Mouse (Mus musculus) layer of hippocampus, adult 8-10 months (tissue): ENCODE results near the gene Naa16. TPM values are rescaled to one million over a fixed set of nuclear protein-coding genes. Genes with fewer than 3 reads are reported as not detected.
A peak's percentile ranks its signal among the peaks of the same experiment; 100 is the strongest.

ENCODE experiments used
- DNase-seq, 2 experiments: peaks; one replicate each; pipeline ENCODE4 v3.0.0; 2022; ENCODE audit warnings: low spot score in 2 of 2
- total RNA-seq, 4 experiments: library from RNA; stranded (reverse); gene quantifications; 2 replicates each; pipeline ENCODE4 v1.2.4; 2022

The Naa16 gene
- total RNA-seq, 4 experiments from 2014 or later: 14.6 to 17.0 (median 16.3) TPM

DNA sequence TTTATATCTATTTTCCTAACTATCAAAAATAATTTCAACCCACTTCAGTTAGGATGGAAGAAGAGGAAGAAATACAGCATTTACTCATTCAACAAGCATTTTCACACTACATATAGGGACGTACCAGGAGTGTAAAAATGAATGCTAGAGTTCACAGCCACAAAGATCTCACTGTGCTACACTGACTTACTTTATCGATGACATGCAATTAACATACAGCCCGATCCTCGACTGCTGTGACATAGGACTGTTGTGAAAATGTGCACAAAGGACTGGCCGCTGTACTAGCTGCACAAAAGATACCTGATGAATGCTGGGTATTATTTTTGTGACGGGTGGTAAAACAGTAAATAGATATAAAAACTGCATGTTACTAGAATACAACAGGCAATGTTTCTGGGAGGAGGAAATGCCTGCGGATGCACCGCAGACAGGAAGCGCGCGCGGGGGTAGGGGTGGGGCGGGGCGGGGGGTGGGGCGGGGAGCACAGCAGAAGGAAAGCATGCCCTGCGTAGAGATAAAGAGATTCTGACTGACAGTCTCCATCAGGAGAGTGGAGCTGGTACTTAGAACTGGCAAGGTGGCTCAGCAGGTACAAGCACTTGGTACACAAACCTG, 59.5 kb downstream of the Naa16 start:
- no peak for DNase-seq

DNA sequence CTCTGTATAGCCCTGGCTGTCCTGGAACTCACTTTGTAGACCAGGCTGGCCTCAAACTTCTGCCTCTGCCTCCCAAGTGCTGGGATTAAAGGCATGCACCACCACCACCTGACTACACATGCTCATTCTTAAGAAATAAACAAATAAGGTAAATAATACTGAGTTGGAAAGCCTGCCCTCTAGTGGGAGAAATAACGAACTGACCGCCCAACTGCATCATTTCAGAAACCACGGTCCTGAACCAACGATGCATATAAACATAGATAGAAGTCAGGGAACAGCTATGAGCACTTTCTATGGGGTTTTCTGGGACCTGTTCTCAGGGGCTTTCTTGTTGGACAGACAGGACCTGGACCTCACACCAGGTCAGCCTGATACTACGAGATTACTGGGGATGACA, 63.5 kb downstream of the Naa16 start:
- peak in 1 of 2 experiments; percentile 42 for DNase-seq

DNA sequence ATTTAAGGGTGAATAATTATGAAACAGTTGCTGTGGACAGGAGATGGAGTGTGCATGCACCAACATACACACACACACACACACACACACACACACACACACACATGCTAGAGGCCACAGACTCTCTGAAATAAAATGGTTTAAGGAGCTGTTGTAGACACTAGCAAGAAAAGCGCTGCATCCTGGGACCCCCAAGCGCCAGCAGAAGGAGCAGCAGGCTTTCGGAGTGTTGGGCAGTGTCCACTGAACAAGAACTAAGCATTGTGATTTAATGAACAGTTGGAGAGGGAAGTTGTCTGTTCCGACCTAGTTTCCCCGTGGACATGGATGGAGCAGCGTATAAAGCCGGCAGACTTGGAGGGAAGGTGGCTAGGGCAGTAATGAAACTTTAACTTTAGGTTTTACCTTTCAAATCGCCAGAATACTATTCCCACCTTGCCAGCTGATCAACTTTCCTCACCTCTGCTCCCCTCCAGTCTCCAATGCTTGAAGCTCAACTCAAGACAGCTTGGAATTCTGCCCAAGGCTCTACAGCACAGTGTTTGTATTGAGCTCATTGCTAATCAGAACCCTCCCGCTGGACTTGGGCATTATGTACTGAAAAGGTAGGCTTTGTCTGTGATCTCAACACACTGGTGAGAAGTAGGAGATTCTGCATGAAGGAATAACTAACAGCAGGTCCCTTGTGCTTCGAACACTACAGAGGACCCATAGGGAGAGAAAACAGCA, 66.3 kb downstream of the Naa16 start:
- DNase-seq: no peak

DNA sequence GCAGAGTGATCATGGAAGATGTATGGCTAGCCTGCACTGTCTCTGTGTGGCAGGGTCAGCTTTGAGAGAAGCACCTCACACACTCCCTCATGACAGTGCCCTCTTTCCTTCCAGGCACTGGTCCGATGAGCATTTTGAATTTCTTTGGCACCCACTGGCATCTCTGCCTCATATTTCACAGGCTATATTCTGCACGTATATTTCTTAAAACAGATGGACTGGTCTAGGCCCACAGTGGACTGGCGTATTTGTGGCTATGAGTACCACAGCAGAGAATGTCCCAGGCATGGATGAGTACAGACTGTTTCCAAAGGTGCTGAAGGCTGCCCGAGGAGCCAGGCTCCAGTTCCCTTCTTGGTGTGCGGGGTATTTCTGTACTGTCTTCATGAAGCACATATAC, 68.7 kb downstream of the Naa16 start:
- no peak for DNase-seq

DNA sequence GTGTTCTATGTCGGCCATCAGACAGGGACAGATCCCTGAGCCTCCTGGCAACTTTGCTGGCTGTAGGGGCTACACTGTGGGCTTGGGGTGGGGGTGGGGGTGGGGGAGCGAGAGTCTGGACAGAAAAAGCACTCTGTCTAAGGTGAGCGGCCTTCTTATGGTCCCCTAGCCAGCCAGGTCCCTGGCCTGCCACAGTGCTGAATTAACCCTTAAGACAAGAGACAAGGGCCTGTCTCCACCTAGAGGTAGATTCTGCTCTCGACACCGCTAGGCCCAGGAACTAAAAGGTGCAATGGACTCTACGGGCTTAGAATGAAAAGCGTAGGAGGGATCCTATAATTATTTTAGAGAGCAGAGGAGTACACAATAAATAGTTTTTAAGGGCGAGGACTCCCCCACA, 69.4 kb downstream of the Naa16 start:
- DNase-seq: no peak

DNA sequence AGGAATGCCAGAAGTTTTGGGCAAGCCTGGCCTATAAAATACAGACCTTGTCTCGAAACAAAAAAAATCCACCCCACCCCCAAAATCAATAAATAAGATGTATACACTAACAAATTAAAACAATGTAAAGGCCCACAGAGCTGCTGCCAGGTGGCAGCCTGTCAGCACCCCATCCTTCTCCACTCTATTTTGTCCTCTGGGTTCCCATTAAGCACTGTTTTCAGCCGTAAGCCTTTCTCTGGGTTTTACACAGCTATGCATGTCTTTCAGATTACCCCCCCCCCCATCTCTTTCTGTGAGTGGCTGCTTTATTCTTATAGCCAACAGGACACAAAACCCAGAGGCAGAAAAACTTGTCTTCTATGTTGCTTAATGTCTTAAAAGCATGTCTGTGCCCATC, 73.0 kb downstream of the Naa16 start:
- no peak for DNase-seq

DNA sequence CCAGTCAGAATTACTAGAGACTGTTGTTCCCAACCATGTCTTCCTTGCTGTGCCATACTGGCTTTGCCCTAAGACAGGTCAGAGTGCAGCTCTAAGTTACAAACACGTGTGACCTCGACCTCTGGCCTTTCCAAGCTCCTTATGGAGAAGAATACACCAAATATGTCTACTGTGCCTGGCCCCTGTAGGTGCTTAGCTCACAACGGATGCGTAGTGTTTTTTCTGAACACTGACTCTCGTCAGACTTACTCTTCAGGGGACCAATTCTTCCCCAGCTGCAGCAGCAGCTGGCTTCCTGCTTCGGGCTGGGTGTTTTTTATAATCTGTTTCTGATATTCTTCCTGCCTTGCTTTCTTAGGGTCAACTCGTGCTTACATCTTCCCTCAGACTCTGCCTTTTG, 74.7 kb downstream of the Naa16 start:
- DNase-seq: no peak

DNA sequence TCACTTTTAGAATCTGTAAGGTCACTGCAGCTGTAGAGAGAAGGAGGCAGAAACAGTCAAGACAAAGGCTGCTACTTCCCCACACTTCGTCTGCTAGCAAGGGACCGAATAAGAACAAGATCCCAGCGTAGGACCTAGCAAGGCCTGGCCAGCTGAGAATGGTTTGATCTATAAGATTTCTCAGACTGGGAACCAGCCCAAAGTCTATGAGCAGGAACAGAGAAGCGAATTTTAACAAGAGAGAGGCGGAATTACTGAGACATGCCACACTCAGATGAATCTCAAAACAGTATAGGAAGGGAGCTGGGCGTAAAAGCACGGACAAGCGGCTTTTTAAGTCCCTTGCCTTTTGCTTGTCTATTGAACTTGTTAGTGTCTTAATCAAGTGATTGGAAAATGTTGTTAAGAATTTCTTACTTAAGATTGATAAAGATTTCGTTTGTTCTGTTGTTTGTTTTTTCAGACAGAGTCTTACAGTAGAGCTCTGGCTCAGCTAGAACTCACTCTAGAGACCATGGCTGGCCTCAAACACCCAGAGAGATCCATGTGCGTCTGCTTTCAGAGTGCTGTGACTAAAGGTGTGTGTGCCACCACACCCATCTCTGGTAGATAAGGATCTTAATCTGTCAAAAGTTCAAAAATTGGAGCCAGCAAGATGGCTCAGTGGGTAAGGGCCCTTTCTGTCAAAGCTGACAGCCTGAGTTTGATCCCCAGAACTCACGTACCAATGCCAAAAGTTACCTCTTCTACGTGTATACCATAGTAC, 76.2 kb downstream of the Naa16 start:
- DNase-seq: no peak

DNA sequence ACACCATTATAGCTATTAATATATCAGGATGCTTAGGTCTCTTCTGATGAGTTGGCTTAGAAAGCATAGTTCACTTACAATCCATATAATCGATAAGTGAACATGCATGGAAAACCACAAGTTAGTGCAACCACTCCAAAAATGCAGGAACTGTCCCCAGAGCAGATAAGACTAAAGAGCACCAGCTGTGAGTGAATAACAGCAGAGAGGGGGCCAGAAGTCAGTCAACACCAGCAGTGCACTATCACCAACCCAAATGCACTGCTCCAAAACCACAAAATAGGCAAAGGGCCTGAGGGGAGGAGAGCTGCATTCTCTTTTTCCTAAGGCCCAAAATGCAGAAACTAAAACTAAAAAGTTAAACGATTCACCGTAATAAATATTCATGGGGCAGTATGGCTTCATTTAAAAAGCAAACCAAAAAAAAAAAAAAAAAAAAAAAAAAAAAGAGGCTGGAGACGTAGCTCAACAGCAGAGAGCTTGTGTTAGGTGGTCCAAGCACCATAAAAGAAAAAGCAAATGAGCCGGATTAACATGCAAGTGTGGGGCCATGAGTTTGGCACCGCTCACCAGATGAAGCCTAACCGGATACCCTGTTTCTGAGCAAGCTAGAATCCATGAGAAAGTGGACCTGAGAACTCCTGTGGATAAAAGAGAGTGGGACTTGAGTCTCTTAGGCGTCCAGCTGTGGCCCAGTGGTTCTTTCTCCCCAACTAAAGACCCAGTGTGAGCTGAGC, 77.0 kb downstream of the Naa16 start:
- no peak for DNase-seq

DNA sequence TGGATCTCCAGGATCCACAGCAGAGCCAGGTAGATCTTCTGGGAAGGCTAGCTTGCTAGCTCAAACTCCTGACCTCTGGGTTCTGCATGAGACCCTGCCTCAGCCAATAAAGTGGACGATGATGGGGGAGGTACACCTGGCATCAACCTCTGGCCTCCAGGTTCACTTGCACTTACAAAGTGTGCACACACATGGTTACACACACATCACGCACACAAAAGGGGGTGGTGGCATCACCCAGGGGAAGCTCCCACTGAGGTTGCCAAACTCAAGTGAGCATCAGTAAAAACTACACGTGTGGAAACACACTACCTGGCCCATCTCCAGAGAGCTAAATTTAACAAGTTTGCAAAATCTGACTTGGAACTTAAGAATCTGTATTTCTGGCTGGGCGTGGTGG, 77.9 kb downstream of the Naa16 start:
- DNase-seq: no peak

DNA sequence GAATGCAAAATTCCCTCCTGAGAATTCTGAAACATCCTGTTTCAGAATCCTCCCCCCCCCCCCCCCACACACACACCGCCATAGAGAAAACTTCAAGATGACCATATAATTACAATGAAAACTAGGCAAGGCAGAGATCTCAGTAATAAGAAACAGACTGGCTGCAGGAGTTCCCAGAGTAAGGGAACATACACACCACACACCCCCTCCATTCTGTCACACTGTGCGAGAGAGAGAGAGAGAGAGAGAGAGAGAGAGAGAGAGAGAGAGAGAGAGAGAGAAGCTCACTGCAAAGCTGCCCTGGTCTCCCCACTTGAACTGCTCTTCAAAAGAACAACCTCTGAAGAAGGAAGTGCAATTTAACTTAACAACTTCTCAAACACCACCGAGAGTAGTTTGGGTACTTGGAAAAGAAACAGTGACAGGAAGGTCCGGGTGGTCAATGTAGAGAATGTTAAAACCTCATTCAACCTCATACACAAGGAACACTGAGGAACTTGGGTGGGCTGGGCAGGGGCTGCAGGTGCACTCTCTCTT, 78.6 kb downstream of the Naa16 start:
- DNase-seq: no peak

DNA sequence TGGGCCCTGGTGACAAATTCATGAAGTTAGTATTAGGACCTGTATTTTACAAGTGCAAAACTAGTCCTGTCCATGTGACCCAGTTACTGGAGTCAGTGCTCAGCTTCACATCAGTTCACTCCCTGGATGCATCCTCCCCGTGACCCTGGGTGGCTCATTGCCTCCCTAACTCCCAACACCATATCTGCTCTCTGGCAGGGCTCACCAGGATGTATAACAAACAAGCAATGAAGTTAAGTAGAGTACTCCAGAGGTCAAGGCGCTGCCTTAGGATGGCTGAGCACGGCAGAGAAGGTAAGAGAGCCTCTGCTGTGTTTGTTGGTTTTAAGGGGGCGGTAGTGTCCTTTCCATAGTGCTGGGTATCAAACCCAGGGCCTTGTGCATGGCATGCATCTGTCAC, 81.5 kb downstream of the Naa16 start:
- no peak for DNase-seq

DNA sequence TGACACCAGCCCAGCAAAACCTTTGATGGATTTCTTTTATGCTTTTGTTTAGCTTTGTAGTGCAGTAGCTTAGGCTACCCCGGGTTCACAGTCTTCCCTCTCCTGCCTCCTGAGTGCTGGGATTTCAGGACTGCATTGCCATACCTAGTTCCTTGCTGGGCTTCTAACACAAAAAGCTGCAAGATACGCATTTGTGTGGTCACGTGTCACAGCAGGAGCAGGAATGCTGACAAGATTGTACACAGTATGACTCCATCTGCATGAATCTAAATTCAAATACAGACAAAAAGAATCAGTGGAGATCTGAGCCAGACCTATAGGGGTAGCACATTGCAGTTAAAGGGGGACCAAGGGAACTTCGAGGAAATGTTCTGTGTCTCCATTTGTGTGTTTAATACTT, 82.2 kb downstream of the Naa16 start:
- DNase-seq: no peak

DNA sequence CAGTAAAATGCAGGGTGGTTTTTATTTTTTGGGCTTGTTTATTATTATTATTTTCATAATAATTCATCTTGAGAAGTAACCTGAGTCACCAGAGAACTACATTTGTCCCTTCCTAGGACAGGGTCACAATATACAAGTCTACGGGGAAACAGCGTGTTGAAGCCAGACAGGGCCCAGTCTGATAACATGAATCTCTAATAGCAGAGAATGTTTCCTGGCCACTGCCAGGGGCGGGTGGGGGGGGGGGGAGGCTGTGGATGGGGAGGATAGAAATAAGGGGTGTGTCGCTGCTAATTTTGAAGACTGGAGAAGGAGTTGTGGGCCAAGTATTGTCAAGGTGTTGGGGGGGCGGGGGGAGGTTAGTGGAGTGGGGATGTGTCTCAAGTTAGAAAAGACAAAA, 82.7 kb downstream of the Naa16 start:
- DNase-seq: no peak

DNA sequence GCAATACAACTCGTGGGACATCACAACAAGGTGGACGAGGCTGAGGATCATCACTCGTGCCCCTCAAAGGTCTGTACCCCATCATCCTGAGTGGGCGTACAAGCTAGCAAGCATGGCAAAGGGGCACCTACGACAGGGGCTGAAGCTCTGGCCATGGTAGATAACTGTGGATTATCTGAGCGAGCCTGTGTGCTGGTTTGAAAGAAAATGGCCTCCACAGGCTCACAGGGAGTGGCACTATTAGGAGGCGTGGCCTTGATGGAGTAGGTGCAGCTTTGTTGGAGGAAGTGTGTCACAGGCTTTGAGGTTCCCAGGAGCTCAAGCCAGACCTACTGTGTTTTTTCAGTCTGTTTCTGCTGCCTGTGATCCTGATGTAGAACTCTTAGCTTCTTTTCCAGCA, 83.4 kb downstream of the Naa16 start:
- DNase-seq: no peak

DNA sequence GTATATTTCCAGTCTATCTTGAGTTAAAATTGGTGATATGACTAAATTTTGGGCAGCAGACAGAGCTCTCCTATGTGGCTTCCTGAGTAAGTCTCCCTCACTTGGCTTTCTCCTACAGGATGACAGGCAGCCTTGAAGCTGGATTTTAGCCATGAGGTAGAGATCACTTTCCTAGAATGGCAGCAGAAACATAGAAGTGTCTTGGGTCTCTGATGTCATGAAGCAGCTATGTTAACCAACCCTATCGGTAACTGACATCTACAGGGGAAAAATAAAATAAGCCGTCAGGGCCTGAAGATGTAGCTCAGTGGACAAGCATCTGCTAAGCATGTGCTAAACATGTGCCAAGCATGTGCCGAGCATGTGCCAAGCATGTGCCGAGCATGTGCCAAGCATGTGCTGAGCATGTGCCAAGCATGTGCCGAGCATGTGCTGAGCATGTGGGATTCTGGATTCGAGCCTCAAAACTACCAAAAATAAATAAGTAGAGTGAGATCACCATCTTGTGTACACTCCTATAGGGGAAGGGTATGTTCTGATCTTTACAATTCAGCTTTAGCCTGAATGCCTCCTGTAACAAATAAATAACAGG, 85.6 kb downstream of the Naa16 start:
- no peak for DNase-seq

DNA sequence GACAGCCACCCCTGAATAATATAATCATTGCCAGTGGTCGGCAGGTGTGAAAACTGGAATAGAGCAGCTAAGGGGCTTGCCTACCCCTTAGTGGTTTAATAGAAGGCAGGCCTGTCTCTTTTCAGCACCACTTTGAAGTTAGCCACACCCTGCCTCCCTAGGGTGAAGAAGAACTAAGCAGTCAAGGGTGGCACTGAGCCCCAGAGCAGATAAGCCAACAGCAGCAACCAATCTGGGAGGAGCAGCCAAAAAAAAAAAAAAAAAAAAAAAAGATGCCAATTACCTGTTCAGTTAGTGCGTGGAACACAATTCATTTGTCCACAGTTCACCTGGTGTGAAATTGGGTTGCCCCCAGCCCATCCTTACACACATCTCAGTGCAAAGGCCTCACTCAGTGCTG, 87.4 kb downstream of the Naa16 start:
- DNase-seq: no peak

DNA sequence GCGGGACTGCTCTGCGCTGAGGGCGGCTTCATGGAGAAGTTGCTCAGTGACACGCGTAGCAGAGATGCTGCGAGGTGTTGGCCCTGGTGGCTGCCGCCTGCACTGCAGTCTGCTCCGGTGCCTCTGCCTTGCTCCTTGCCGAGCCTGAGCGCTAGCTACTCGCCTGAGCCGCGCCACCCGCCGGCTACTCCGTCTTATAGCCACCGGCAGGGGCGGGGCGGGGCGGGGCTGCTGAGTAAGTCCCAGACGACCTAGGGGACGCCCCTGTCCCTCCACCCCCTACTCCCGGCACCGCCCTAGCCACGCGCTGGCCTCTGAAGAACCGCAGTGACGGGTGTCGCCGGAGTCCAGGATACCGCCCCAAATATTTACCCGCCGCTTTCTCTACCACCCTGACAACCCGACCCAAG, 89.1 kb downstream of the Naa16 start, which contains the start of gene Rgcc:
TSS of gene Rgcc (minus strand) at position 180 of the 410 bp plus-strand sequence.
- DNase-seq: peak; percentile 88 to 90

DNA sequence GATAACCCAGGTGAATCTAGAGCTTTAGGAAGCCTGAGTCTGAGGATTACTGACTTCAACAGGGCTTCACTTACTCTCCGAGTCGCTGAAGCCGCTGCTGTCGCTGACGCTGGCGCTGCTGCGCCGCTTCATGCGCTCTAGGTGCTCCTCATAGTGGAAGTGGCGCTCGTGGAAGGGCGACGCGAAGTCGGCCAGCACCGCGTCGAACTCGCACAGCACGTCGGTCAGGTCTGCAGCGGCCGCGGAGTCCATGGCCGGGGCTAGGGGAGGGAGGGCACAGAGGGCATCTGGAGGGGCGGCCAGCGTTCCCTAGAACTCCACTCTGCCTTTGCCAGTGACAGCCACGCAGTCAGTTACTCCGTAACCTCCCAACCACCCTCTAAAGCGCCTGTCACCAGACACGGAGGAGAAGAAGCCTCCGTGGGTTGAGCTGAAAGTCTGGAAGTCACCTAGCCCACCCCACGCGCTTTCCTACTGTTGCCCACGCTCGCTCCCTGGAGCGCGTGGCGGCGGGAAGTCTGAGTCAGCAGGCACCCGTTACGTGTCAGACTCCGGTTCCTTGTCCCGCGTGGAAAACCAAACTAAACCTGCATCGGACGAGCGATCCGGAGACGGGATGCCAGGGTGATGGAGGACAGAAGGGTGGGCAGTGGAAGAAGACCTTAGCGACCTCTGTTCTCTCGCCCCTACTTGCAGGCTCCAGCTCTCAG, 89.8 kb downstream of the Naa16 start:
- DNase-seq: no peak

DNA sequence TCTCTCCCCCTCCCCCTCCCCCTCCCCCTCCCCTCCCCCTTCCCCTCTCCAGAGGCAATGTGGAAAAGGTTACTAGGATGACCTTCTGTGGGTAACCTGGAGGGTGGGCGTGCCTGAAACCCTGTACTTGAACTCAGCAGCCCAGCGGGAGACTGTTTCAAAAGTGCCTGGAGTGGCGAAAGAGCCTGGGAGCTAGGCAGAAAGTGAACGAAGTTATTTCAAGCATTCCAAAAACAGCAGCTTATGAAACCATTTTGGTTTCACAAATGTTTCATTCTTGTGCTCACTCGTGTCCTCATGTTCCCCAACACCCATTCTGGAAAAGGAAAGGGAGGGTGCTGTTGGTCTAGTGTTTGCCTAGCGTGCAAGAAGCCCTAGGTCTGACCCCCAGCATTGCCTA, 90.8 kb downstream of the Naa16 start:
- no peak for DNase-seq

DNA sequence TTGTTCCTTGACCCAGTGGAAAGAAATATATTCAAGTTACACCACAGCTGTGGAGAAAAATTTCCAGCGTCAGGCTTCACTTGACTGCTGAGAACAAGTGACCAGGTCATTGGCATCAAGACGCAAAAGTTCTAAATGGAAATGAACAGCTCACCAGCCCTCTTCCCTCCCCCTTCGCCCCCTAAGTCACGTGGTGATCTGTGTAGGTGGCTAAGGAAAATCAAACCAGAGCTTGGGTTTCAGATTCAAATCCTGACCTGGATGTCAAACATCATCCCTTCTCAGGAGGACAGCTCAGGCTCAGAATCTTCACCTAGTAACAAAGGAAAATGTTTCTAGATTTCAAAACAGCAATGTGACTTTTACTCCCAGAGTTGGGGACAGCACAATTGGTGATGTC, 91.3 kb downstream of the Naa16 start:
- no peak for DNase-seq
